Mouse (Mus musculus) layer of hippocampus, adult 9-11 months (tissue): ENCODE results near the gene Frrs1l.

ENCODE experiments used
- DNase-seq: peaks from one replicate; pipeline ENCODE4 v3.0.0; 2022

The Frrs1l gene

DNA sequence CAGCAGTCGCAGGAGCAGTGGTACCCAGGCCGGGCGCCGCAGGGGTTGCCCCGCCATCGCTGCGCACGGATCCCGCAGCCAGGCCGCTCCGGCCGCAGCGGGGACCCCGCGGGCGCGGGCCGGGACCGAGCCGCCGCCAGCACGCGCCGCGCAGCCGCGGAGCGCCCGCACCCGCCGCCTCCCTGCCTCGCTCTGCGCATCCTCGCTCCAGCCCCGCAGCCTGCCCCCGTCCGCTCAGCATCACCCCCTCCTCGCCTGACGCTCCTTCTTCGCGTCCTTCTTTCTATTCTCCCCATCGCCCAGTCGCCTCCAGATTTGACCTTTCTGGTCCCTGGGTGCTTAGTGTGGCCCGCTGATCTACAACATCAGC, at the start of gene Frrs1l:
Frrs1l (minus strand) TSS at position 177 of the 370 bp plus-strand sequence.
- peak; percentile 48 for DNase-seq

DNA sequence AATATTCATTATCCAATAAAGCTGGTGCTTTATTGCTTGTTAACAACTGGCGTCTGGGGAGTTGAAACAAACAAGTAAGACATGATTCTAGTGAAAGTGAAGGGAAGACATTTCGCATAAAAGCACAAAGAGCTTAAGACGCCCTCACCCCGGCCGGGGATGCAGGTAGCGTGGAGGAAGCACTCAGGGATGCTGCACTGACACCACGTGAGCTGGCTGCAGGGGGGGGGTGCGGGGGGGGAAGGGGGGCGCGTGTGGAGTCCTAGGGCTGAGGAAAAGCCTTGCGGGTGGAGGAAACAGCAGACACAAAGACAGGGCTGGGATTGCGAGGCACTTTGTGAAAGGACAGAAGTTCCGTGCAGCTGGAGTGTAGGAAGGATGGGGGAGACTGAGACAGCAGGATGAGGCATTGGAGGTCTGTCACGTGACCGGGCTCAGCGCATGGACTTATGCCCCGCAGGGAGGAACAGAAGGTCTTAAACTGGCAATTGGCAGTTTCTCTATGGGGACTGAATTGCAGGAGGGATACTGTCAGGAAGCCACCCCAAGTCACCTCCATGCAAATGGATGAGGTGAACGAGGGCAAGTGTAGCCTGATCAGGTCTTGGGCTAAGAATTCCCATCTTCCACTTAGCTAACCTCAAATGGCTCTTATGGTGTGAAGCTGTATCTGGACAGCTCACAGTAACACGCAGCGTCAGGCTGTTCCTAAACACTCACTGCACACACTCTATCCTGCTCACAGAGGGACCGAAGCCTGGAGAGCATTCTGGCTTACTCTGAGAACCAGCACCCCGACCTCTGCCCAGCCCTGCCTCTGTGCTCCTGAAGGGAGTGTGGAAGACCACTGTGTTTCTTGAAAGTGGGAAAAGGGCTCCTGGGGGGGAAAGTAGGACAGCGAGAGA, 49.2 kb upstream of the Frrs1l start:
- DNase-seq, result peak; percentile 62

DNA sequence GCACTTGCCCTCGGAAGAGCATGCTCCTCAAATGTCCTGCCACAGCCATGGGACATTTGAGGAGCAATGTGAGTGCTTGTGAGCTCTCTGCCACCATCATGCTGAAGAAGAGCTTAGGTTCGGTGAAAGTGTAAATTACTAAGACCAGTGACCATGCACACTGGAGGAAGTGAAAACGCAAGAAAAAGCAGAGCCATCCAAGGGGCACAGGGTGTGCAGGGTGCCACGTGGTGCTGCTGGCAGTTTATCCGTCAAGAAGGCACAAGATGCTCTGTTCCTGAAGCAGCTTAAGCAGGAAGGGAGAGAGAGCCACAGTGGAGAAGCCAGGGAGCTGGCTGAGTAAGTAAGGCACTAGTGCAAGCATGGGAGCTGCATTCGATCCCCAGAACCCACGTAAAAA, 47.4 kb upstream of the Frrs1l start:
- no peak for DNase-seq

DNA sequence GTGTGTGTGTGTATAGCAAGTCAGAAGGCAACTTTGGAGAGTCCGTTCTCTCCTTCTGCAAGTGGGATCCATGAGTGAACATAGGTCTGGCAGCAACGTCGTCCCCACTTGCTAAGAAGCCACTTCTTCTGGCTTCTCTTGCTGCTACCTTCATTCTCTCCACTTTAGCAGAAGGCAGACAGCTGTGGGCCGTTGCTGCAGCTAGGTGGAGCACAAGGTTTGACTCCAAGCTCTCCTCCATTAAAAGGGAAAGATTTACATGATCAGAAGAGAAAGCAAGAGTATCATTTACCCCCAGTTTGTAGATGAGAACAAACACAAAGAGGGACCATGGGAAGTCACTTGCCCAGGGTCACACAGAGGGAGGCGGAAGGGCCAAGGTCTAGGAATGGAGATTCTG, 44.0 kb upstream of the Frrs1l start:
- no peak for DNase-seq

DNA sequence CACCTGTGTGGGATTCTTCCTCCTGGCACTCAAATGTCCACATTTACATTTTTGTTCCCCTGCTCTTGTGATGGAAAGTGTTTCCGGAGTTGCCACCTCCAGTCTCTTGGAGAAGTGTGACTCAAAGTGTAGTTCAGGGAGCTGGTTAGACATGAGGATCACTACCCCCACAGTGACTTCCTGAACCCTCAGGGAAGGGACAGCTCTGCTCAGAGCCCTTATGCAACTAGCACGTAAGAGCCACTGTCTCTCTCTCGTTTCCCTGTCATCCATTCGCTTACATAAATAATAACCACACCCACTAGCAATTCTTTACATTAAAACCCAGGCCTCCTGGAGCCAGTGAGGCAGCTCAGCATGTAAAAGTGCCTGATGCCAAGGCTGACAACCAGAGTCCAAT, 41.2 kb upstream of the Frrs1l start:
- no peak for DNase-seq

DNA sequence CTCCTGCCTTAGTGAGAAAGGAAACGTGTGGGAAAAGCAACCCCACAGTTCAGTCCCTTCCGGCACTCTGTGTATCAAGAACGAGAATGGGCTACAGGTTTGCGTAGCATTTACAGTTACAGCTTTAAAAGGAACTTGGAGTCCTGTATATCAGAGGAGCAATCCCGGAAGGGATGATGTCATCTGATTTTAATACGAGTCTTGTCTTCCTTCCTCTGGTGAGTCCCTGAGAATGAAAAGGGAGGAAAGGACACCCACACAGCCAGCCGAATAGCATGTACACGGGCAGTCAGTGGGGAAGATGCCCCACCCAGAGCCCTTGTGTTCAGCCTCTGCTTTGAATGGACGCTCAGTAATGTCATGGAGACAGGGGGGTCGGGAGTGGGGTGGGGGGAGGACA, 37.8 kb upstream of the Frrs1l start:
- no peak for DNase-seq

DNA sequence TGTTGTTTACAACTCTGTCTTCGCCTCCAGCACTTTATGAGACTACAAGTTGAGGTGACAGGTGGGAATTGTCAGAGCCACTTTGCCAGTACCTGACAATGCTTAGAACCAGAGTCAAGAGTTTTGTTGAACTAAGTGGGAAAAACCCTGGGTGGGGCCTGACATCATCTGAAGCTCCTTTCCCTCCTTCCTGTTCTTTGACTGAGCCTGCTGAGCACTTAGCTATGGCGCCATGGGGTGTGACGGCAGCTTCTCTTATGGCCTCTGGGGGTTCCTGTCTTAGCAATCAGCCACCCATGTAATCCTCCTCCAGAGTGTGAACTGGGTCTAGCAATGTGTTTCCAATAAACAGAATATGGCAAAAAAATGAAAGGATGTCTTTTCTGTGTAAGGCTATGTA, 33.3 kb upstream of the Frrs1l start:
- DNase-seq, result no peak

DNA sequence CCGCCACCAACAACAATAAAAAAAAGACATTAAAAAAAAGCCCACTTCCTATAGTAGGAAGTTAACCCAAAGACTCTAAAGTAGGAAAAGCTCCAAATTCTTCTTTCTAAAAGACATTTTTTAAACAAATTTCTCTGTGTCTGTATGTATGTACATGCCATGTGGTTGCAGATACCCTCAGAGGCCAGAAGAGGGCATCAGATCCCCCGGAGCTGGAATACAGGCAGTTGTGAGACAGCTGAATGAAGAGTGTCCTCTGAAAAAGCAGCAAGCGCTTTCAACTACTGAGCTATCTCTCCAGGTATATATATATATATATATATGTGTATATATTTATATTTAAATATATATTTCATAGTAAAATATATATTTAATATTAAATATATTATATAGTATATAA, 31.1 kb upstream of the Frrs1l start:
- no peak for DNase-seq

DNA sequence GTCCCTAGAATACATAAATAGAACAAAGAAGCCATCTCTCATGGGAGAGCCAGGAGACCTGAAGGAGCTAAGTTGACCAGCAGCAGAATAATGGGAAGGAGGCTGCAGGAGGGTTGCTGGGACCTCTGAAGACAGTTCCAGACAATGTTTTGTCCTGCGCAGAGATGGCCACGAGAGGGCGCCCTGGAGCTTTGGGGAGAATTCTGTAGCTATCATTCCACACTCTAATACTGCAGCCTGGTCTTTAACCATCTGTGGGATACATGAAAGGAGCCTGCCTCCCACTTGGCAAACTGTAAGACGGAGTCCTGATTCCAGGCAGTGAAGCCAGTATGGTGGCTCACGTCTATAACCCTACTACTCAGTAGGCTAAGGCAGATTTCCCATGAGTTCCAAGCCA, 27.0 kb upstream of the Frrs1l start:
- DNase-seq, result peak; percentile 33

DNA sequence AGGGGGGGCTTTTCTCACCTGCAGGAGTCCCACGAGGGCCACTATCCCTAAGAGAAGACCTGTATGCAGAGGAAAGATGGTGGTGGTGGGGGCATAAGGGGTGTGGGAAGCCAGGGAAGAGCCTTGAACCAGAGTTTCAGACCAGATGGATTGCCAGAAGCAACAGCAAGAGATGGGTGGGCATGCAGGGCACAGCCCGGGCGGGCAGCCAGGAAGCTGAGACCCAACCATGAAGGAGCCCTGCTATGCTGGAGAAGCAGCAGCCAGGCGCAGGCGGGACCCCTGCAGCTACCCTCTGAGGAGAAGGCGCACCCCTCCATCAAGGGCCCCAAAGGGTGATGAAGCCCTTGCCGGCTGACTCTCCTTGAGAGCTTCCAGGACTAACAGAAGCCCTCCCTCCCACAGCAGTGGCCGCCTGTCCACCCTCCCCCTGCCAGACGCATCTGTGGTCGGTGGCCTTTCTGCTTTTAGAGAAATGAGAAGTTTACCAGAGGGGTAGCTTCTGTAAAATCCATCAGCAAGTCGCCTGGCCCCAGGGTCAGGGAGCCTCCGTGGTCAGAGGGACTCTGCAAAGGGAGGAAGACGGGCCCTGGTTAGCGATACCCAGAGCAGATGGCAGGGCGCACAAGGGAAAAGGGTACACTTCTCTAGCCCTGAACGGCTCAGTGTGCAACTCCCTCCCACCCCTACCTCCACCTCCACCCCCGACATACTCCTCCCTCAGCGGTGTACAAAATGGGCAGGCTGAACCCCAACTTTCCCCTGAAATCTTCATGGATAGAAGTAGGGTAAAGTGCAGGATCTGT, 26.4 kb upstream of the Frrs1l start:
- DNase-seq, result no peak

DNA sequence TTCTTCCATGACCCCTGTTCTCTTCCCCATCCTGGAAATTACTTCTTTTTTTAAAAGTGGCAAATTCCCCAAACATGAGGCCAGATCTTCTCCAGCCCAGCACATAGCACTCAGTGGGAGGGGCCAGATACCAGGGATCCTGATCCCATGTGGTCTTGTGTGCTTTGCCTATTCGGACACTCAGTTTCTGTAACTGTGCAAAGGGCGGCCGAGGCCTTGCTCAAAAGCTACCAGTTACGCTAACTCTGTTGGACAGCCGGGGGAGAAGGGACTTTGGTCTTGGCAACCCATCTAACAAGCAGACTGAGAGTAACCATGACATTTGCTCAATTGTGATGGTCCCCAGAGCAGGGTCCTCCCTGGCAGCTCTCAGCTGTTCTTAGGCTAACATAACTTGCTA, 24.8 kb upstream of the Frrs1l start:
- no peak for DNase-seq

DNA sequence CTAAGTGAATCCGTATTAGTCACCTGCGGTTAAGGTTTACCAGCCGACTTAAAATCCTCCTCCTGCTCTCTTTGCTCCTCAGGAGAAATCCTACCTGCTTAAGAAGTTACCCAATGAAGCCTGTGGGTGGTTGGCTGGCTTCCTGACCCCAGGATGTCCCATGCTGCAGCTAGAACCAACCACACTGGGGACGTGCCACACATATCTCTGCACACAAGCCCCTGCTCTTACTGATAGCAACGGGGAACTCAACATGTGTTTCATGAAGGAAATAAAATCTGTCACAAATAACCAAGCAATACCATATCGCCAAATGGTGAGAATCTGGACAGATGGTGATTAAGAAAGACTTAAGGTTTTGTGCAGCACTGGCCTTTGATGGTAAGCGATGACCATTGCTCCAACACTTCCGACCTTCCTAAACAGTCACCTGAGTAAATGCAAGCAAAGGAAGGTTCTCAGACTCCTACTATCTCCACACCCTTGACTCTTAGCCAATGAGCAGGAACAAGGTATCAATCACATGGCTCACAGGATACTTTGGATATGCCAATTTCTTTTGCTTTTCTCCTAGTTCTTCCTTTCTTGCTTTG, 21.4 kb upstream of the Frrs1l start:
- DNase-seq, result no peak

DNA sequence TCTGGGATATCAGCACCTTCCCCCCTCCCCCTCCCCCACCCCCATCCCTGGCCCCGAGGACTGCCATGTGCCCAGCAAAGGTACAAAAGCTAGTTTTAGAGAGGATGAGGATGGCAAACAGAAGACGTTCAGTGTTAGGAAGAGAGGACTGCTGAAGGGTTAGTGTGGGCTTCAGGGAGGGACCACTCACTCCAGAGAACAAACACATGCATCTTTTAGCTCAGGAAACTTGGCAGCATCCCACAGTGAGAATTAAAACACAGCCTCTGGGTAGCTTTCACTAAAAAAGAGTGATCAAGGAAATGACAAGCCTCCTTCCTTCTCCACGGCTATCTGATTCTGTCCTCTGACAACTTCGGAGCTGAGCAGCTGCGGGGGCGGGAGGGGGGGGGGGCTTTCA, 20.7 kb upstream of the Frrs1l start:
- DNase-seq, result no peak

DNA sequence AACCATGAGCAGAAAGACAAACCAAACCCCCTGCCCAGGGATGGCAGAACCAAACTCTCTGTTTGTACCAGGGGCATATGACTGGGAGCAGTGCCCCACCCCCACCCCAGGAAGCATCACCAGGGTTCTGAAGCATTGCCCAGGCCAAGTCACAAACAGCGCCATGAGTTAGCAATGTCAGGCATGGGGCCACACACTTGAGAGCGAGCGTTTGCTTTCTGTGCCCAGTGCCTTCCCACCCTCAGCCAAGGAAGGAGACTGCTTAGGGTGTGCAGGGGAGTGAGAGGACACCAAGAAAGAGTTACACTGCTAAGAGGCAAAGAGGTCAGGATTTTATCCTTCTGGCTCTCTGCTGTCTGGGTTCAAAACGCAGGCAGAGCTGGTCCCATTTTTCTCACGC, 20.2 kb upstream of the Frrs1l start:
- DNase-seq, result no peak

DNA sequence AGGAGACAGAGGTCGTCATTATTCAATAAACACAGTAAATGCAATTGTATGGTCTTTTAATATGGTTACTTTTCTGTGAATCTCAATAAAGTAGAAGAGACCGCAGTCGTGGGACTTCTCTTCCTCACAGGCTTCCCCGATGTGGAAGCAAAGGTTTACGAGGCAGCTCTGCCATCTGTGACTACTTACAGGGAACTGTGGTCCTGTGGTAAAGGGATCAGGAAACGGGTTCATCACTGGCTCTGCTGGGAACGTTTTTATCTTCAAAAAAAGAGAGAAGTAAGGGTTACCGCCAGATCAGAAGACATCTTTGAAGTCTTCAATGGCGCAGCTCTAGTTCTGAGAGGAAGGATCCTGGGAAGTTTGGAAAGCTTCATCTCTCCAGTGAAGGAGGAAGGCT, 17.5 kb upstream of the Frrs1l start:
- DNase-seq, result no peak

DNA sequence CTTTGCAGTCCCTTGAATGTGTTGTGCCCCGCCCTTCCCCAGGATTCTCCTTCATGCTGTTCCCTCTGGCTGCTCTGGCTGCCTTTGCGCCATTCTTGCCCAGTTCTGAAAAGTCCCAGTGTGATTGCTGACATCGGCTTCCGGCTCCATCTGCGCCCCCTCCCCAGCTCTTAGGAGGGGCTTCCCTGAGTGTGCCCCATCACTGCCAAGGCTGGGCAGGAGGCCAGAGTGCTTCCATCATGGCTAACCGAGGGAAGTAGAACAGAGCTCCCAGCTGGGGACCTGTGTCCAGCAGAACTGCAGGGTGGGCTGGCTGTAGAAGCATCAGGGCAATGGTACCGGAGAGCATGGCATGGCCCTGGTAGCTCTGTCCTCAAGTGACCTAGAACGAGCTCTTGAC, 14.8 kb upstream of the Frrs1l start:
- DNase-seq, result no peak

DNA sequence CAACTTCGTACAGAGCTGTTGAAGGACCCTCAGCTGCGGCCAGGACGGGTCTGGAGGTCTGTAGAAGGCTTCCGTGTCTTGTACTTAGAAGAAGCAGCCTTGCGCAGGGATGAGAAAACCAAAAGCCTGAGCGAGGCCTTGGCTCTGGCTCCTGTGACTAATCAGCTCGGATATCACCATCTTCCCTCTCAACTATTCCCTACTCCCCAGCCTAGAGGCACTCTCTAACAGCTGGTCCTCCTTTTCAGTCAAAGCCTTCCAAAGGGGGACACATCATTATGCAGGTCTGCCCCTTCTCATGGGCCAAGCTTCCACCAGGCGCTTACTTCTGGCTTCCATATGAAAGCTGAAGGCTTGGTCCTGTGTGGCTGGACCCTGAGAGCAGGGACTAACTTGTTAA, 13.7 kb upstream of the Frrs1l start:
- no peak for DNase-seq

DNA sequence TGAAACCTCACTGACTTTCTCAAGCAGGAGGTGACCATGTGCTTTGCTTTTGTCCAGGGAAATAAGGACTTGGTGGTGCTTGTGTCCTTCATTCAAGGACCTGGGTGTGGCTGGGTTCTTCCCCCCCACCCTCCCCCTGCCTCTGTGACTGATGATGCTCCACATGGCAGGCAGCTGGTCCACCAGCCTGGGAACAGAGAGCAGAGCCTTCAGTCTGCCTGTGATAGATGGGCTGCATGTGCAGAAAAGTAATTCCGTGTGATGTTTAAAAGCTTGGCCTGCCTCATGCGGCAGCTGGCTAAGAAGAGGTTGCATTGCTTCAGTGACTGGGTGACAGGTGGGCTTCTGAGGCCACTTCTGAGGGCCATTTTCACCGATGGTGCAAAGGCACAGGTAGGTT, 12.6 kb upstream of the Frrs1l start:
- no peak for DNase-seq

DNA sequence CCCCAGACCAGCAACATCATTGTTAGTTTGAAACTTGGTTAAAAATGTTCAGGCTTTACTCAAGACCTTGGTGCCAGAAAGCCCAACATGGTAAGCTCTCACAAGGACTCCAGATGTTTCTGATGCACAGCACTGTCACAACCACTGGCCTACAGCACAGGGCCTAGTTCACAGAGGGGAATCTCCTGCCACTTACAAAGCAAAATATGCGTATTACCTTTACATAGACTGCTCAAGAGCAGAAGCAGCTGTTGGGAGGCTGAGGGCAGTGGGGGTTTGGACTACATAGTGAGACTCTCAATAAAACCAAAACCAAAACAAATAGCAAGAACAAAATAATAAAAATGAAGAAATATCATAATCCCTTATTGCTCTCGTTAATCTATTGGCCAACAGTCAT, 11.2 kb upstream of the Frrs1l start:
- DNase-seq, result no peak

DNA sequence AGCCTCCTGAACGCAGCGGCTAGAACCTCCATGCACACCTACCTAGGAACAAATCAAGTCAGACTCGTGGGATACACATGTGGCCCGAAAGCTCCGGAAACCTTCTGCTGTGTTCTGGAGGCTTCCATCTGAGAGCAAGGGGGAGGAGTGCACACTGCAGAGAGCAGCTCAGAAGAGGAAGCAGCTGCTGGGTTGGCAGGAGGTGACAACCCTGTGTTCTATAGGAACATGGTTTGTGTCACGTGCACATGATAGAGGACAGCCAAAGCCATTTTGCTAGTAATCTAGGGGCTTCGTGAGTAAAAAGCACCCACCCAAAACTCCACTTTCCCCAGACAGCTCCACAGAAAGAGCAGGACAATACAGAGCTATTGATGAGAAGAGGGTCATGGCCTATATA, 3.1 kb upstream of the Frrs1l start:
- DNase-seq, result no peak

DNA sequence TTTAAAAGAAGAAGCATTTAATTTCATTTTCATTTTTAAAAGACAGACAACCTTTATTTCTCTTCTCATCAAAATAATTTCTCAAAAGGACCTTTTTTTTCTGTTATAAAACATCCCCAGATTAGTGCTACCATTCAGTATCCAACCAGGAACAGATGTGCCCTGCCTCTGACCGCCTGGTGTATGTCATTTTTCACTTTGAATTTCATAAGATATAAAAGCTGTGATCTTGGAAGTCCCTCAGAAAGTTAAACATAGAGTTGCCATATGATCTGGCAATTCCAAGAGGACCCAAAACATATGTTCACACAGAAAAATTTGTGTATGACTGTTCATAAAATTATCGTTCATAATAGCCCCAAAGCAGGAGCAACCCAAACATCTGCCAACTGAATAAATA, 1.8 kb upstream of the Frrs1l start:
- no peak for DNase-seq

DNA sequence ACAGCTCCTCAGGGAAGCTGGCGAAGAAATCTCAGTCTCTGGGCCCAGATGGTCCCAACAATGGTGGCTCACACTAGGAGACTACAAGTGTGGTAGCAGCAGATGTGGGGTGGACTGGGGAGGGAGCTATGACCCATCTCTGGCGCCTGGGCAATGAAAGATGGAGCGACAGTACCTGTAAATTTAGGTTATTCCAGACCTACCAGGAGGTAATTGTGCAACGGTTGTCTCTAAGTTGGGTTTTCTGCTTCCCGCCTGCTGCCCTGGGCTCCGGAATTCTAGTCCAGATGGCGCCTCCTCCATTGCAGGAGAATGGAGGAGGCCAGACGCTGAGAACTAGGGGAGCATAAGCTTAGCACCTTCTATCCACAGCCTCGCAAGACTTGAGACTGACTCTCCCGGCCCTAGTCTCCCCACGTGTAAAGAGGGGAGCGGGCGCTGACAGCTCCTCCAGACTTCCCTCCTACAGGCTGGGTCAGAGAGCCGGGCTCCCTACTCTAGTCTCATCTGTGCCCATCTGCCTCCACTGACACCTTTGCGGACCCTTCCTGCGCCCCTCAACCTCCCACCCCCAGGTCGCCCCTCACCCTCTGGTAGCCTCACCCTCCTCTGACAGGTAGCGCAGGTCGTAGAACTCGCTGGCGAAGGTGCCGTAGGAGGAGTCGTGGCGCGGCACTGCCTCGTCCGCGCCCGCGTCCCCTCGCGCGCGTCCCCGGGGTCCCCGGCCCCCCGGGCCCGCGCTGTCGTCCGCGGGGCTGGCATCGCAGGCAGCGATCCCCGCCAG, 568 bp downstream of the Frrs1l start:
- peak; percentile 45 for DNase-seq

DNA sequence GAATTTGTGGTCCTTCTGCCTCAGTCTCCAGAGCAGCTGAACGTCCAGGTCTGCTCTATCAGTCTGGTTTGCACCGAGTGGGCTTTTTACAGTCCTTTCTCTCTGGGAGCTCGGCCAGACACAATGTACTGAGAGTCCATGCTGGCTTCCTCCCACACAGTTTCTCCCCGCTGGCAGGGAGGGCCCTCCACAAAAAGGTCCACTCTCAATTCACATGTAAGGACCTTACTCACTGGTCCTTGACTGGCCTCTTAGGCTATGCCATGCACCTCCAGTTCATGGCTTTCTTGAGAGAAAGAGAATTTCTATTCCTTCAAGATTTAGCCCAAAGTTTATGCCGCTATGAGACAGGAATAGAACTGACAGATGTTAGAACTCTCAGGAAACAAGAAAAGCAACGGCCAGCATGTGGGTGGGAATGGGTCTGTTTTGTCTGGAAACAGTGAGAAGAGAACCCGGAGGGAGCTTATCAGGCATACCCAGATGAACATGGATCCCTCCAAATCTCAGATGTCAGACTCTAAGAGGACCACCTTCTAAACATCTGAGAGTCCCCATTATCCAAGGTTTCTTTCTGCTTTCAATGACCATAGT, 24.5 kb downstream of the Frrs1l start:
- peak; percentile 39 for DNase-seq
